Mouse (Mus musculus) hindbrain, postnatal 0 days (tissue): Measurements from ENCODE around the gene Pcdh7. TPM values are rescaled to one million over a fixed set of nuclear protein-coding genes. Genes with fewer than 3 reads are reported as not detected.

Source experiments
- ATAC-seq: fragments of 200-750 bp; cut with Nextera tagmentation; 2 replicates; pipeline ENCODE4 v1.8.0; 2017; ENCODE audit warnings: mild to moderate bottlenecking, moderate TSS enrichment, moderate library complexity
- DNase-seq: peaks from one replicate; pipeline ENCODE4 v3.0.0-alpha.2; 2015; ENCODE audit warnings: low spot score
- H3K27ac ChIP-seq: fragments of 300-500 bp; sonication (generic); 2 replicates; pipeline ENCODE4 v1.5.1; 2014; ENCODE audit warnings: mild to moderate bottlenecking
- H3K27me3 ChIP-seq: fragments of 300-500 bp; sonication (generic); 2 replicates; pipeline ENCODE4 v1.6.1; 2014; ENCODE audit warnings: low read length, mixed read lengths; ENCODE audit not compliant: insufficient read depth
- H3K36me3 ChIP-seq: fragments of 300-500 bp; sonication (generic); 2 replicates; pipeline ENCODE4 v1.6.1; 2014; ENCODE audit warnings: low read length, mixed read lengths; ENCODE audit not compliant: insufficient read depth
- H3K4me1 ChIP-seq: fragments of 300-500 bp; sonication (generic); 2 replicates; pipeline ENCODE4 v1.6.1; 2014; ENCODE audit warnings: antibody characterized with exemption, low read length, mixed read lengths; ENCODE audit not compliant: insufficient read depth
- H3K4me2 ChIP-seq: fragments of 300-500 bp; sonication (generic); 2 replicates; pipeline ENCODE4 v1.6.1; 2014; ENCODE audit warnings: low read depth, mild to moderate bottlenecking, low read length, moderate library complexity, mixed read lengths
- H3K4me3 ChIP-seq: fragments of 300-500 bp; sonication (generic); 2 replicates; pipeline ENCODE4 v1.5.1; 2014; ENCODE audit warnings: low read length
- H3K9ac ChIP-seq: fragments of 300-500 bp; sonication (generic); replicated peaks from 2 replicates; pipeline ENCODE4 v1.6.1; 2014; ENCODE audit warnings: mild to moderate bottlenecking, low read length, moderate library complexity, mixed read lengths
- H3K9me3 ChIP-seq: fragments of 300-500 bp; sonication (generic); 2 replicates; pipeline ENCODE4 v1.6.1; 2016; ENCODE audit warnings: low read length, mixed read lengths
- CTCF ChIP-seq: IDR thresholded peaks from 2 replicates; pipeline ENCODE4 v1.5.1; 2016; ENCODE audit warnings: antibody characterized with exemption, control low read depth, low read depth
- WGBS: fragments of 180-500 bp; shearing (Covaris S2); extraction: QIAGEN DNeasy Blood & Tissue Kit; methylation state at CpG from one replicate; pipeline ENCODE4 v1.1.7; 2014; 5-methylcytosine and 5-hydroxymethylcytosine counted together
- polyA plus RNA-seq: library from polyadenylated mRNA; unstranded; fragments of >200 nt; fragmentation: Nextera tagmentation; extraction: Ambion mirVana; gene quantifications from 2 replicates; pipeline ENCODE4 v1.2.1, GENCODE M21; 2015
- total RNA-seq: library from RNA; depleted of rRNA; stranded (reverse); fragments of >200 nt; gene quantifications from 2 replicates; pipeline ENCODE4 v1.2.3, GENCODE M21; 2014

The Pcdh7 gene
- total and polyA plus RNA-seq, 2 experiments from 2014 or later, result 26.1 to 152 TPM

DNA sequence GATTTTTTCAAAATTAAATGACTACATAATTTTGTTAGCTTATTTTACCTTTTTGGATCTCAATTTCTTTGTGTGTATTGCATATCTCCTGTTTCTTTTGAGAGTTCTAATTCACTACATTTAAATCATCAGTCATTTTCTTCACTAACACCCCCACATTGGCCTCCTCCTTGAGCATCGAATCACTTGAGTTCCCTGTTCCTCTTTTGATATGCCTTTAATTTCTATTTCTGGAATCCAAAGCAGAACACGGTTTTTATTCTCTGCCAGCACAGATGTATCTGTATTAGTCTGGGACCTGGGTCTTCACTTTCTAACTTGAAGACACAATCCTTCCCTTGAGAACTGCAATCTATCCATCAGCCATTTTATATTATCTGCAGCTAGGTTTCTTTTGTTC lies 132.3 kb downstream of the Pcdh7 start:
- ATAC-seq, result no peak
- no peak for DNase-seq
- Histone ChIP-seq H3K4me2 (no peak overlapping the region), H3K27ac (no peak overlapping the region), H3K4me1 (no peaks in the 10 kb centered on the region), H3K9ac (no peak overlapping the region), H3K36me3 (no peaks in the 10 kb centered on the region), H3K4me3 (no peak overlapping the region), H3K9me3 (no peaks in the 10 kb centered on the region), H3K27me3 (no peaks in the 10 kb centered on the region)
- 81% methylated on average over 2 of the region's 2 CpGs for WGBS
- TF ChIP-seq CTCF, result no peak

DNA sequence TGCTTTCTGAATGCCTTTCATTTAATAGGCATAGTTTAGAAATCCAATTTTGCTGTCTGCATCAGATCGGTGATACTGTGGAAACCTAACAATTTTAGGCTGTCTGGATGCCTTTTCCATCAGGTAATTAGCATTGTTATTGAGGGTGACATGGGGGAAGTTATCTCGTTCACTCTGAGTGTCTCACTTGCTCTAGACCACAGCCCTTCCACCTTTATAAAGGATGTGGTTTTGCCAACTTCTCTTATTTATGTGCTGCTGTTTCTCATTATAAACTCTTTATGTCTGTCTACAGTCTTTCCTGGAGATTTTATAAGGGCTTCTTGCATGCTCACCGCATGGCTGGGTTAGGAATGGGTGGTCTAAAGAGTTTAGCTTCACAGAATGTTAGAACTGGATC lies 139.5 kb downstream of the Pcdh7 start:
- no peak for ATAC-seq
- Histone ChIP-seq H3K9ac (no peak overlapping the region), H3K27ac (no peak overlapping the region), H3K4me2 (no peak overlapping the region), H3K4me1 (no peaks in the 10 kb centered on the region), H3K9me3 (no peaks in the 10 kb centered on the region), H3K27me3 (no peaks in the 10 kb centered on the region), H3K4me3 (no peak overlapping the region), H3K36me3 (no peaks in the 10 kb centered on the region)
- WGBS, result 77% methylated on average over 3 of the region's 3 CpGs
- no peak for DNase-seq
- TF ChIP-seq CTCF, result no peak

DNA sequence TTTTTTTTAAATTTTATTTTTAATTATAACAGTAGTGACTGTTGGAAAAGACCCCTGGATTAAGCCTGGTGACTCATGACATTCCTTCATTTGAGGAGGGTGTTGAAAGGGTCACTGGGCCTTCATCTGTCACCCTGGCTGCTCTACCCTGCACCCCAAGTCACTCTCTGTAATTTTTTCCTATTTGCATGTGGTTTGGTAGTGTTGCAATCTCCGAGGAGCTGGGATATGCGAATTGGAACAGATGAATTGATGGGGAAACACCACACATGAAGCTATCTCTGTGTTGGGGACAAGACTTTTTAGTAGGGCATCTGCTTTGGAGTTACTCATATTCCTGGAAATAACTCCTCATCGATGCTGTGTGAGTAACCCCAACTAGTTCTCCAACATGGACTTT lies 146.5 kb downstream of the Pcdh7 start:
- ATAC-seq, result no peak
- Histone ChIP-seq H3K27ac (no peak overlapping the region), H3K27me3 (no peaks in the 10 kb centered on the region), H3K4me1 (no peaks in the 10 kb centered on the region), H3K4me2 (no peak overlapping the region), H3K9me3 (no peaks in the 10 kb centered on the region), H3K36me3 (no peaks in the 10 kb centered on the region), H3K9ac (no peak overlapping the region), H3K4me3 (no peak overlapping the region)
- no peak for TF ChIP-seq CTCF
- WGBS, result 94% methylated on average over 3 of the region's 3 CpGs
- no peak for DNase-seq

- no peaks in the 10 kb centered on the region for H3K9me3 ChIP-seq
- no peak overlapping the region for H3K9ac ChIP-seq
- no peak overlapping the region for H3K27ac ChIP-seq
- H3K4me1 ChIP-seq, result no peaks in the 10 kb centered on the region
- WGBS, result 65% methylated on average over 3 of the region's 3 CpGs
- TF ChIP-seq CTCF, result no peak
- no peaks in the 10 kb centered on the region for H3K27me3 ChIP-seq
- ATAC-seq (no peak), DNase-seq (no peak)
- H3K4me3 ChIP-seq, result no peak overlapping the region
- no peaks in the 10 kb centered on the region for H3K36me3 ChIP-seq
- no peak overlapping the region for H3K4me2 ChIP-seq
Observed at GRCm38 (mm10) chr5:57865256-57865655, 147.5 kb downstream of the Pcdh7 start.

GRCm38 (mm10) chr5:57866097-57866496 lies 148.3 kb downstream of the Pcdh7 start:
- WGBS, result 63% methylated on average over 1 of the region's 1 CpGs
- Histone ChIP-seq H3K9me3 (no peaks in the 10 kb centered on the region), H3K36me3 (no peaks in the 10 kb centered on the region), H3K27me3 (no peaks in the 10 kb centered on the region), H3K27ac (no peak overlapping the region), H3K4me3 (no peak overlapping the region), H3K4me1 (no peaks in the 10 kb centered on the region), H3K4me2 (no peak overlapping the region), H3K9ac (no peak overlapping the region)
- DNase-seq, result no peak
- TF ChIP-seq CTCF, result no peak
- ATAC-seq, result no peak

GRCm38 (mm10) chr5:57867906-57868305 lies 150.1 kb downstream of the Pcdh7 start:
- Histone ChIP-seq H3K9me3 (no peaks in the 10 kb centered on the region), H3K27me3 (no peaks in the 10 kb centered on the region), H3K4me2 (no peak overlapping the region), H3K27ac (no peak overlapping the region; the same call in 1 of the 2 replicates), H3K9ac (no peak overlapping the region), H3K36me3 (no peaks in the 10 kb centered on the region), H3K4me3 (no peak overlapping the region), H3K4me1 (no peaks in the 10 kb centered on the region)
- no peak for TF ChIP-seq CTCF
- WGBS, result 73% methylated on average over 2 of the region's 2 CpGs
- DNase-seq (no peak), ATAC-seq (no peak)

DNA sequence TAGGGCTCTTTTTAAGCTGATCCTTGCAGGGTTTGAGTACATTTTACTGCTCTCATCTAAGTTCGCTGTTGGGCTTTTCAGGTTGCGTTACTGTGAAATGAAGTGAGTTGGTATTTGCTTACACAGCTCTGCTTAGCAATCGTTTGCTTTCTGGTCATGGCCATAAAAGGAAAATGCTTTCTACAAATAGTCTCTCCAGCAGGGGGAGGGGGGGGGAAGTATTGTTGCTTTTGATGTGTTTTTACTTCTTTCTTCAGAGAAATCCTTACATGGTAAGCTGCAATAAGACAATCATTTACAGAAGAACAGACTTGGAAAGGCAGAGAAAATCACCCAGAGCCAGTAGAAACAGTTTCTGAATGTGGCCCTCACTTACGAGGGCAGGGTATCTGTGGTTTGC lies 150.9 kb downstream of the Pcdh7 start:
- no peak overlapping the region for H3K4me3 ChIP-seq
- peak; percentile 19; the same call in 1 of the 2 replicates for TF ChIP-seq CTCF
- WGBS, result 57% methylated on average over 4 of the region's 4 CpGs
- ATAC-seq, result no peak
- no peaks in the 10 kb centered on the region for H3K4me1 ChIP-seq
- peak; percentile 18 for DNase-seq
- no peaks in the 10 kb centered on the region for H3K36me3 ChIP-seq
- H3K9me3 ChIP-seq, result no peaks in the 10 kb centered on the region
- H3K4me2 ChIP-seq, result 0 out of 2 replicates have a peak overlapping the region, but pooled peaks have one; percentile 13
- peak overlapping the region; percentile 26; the same call in 1 of the 2 replicates for H3K27ac ChIP-seq
- H3K9ac ChIP-seq, result no peak overlapping the region
- H3K27me3 ChIP-seq, result no peaks in the 10 kb centered on the region
